Mouse (Mus musculus): ENCODE measurements at regions not wholly inside any gene's neighbourhood (a gene's known extent, or its start where the extent isn't known, plus 50 kb on each side); places are given as distances from the start of the nearest gene placed in this dataset.
A peak's percentile ranks its signal among the peaks of the same experiment; 100 is the strongest.

- no peaks in the 10 kb centered on the region for H3K36me3 ChIP-seq (ENCODE audit: control insufficient read depth, insufficient read depth, low read length, poor library complexity, severe bottlenecking)
- peaks cover 2% of the 10 kb centered on the region for H3K4me1 ChIP-seq (ENCODE audit: control insufficient read depth, insufficient read depth, low read length)
- no peaks in the 10 kb centered on the region for H3K27me3 ChIP-seq (ENCODE audit: control insufficient read depth, insufficient read depth, low read length, poor library complexity, severe bottlenecking)
- H3K9ac ChIP-seq (ENCODE audit: low read depth, poor library complexity, severe bottlenecking) = no peak overlapping the region
- TF ChIP-seq EP300 (IDR thresholded peaks at IDR 0.05; ENCODE audit: insufficient read depth, low read depth, low read length) = no peak
- H3K9me3 ChIP-seq (replicated peaks; ENCODE audit: control insufficient read depth, insufficient read depth, low read length, poor library complexity, severe bottlenecking) = no peaks in the 10 kb centered on the region
- 0 out of 2 replicates have a peak overlapping the region, but pooled peaks have one; percentile 15 for H3K4me3 ChIP-seq (ENCODE audit: low read depth, low read length)
- H3K27ac ChIP-seq (ENCODE audit: insufficient read depth, low read length) = no peak overlapping the region
These were observed 170.8 kb upstream of the Map3k1 start for GRCm38 (mm10) chr13:111979428-111980204.

DNA sequence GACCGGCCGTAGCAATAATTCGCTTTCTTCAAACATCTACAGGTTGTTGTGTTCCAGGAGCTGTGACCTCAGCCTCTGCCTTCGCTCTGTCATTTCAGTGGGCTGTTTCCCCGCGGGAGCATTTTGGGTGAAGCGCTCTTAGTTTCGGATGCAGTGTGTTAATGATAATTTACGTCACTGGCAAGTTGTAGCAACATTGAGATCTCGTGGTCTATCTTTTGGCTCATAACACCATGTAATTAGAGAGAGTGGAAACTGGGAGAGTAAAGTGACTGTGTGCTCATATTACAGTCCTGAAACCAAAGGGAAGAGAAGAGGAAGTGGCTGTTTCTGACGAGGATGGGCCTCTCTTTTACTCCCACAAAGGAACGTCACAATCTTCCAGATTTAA, 171.4 kb upstream of the Map3k1 start:
- no peak overlapping the region for H3K4me3 ChIP-seq (ENCODE audit: low read depth, low read length)
- TF ChIP-seq EP300 (IDR thresholded peaks at IDR 0.05; ENCODE audit: insufficient read depth, low read depth, low read length) (no peak), CTCF (IDR thresholded peaks at IDR 0.05; ENCODE audit: low read depth, low read length) (no peak), POLR2A (IDR thresholded peaks at IDR 0.05; ENCODE audit: insufficient read depth, low read length) (no peak)
- H3K27ac ChIP-seq (ENCODE audit: insufficient read depth, low read length) = no peak overlapping the region
- no peaks in the 10 kb centered on the region for H3K36me3 ChIP-seq (ENCODE audit: control insufficient read depth, insufficient read depth, low read length, poor library complexity, severe bottlenecking)
- no peaks in the 10 kb centered on the region for H3K9me3 ChIP-seq (replicated peaks; ENCODE audit: control insufficient read depth, insufficient read depth, low read length, poor library complexity, severe bottlenecking)
- peaks cover 2% of the 10 kb centered on the region for H3K4me1 ChIP-seq (ENCODE audit: control insufficient read depth, insufficient read depth, low read length)
- no peak overlapping the region for H3K9ac ChIP-seq (ENCODE audit: low read depth, poor library complexity, severe bottlenecking)
- no peaks in the 10 kb centered on the region for H3K27me3 ChIP-seq (ENCODE audit: control insufficient read depth, insufficient read depth, low read length, poor library complexity, severe bottlenecking)

- Histone ChIP-seq H3K4me1 (ENCODE audit: control insufficient read depth, insufficient read depth, low read length) (peaks cover 2% of the 10 kb centered on the region), H3K27ac (ENCODE audit: insufficient read depth, low read length) (no peak overlapping the region), H3K4me3 (ENCODE audit: low read depth, low read length) (no peak overlapping the region), H3K9me3 (replicated peaks; ENCODE audit: control insufficient read depth, insufficient read depth, low read length, poor library complexity, severe bottlenecking) (no peaks in the 10 kb centered on the region), H3K27me3 (ENCODE audit: control insufficient read depth, insufficient read depth, low read length, poor library complexity, severe bottlenecking) (no peaks in the 10 kb centered on the region), H3K36me3 (ENCODE audit: control insufficient read depth, insufficient read depth, low read length, poor library complexity, severe bottlenecking) (no peaks in the 10 kb centered on the region), H3K9ac (ENCODE audit: low read depth, poor library complexity, severe bottlenecking) (no peak overlapping the region)
- TF ChIP-seq CTCF (IDR thresholded peaks at IDR 0.05; ENCODE audit: low read depth, low read length) (no peak), EP300 (IDR thresholded peaks at IDR 0.05; ENCODE audit: insufficient read depth, low read depth, low read length) (no peak), POLR2A (IDR thresholded peaks at IDR 0.05; ENCODE audit: insufficient read depth, low read length) (no peak)
These were observed 172.3 kb upstream of the Map3k1 start for GRCm38 (mm10) chr13:111981103-111981502.

DNA sequence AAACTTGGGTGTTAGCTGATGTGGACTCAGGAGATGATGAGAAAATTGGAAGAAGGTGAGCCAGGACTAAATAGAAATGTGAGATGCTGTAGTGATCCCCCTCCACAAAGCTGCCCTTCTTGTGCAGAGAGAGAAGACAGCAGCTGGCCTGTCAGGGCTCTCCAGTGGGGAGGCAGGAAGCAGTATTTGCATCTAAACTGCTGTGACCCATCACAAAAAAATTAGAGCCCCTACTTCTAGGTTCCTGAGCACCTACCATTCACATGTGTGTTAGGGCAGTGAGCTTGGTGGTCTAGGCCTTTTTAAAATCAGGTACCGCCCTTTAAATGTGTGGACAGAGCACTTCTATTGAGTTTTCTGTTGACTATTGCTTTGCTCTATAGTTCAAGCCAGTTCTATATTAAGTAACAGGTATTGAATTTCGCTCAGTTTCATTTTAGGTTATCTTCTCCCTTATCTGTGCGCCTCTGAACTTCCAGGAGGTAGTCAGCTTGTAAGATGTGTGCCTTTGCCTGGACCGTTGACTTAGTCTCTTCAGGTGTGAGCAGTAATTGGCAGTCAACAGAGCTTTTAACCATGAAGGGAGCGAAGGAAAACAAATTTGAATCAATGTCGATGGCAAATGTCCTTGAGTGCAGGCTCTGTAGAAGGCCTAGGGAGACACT, 174.1 kb upstream of the Map3k1 start:
- Histone ChIP-seq H3K9me3 (replicated peaks; ENCODE audit: control insufficient read depth, insufficient read depth, low read length, poor library complexity, severe bottlenecking) (no peaks in the 10 kb centered on the region), H3K36me3 (ENCODE audit: control insufficient read depth, insufficient read depth, low read length, poor library complexity, severe bottlenecking) (no peaks in the 10 kb centered on the region), H3K4me1 (ENCODE audit: control insufficient read depth, insufficient read depth, low read length) (peaks cover 2% of the 10 kb centered on the region), H3K4me3 (ENCODE audit: low read depth, low read length) (no peak overlapping the region), H3K9ac (ENCODE audit: low read depth, poor library complexity, severe bottlenecking) (no peak overlapping the region), H3K27me3 (ENCODE audit: control insufficient read depth, insufficient read depth, low read length, poor library complexity, severe bottlenecking) (no peaks in the 10 kb centered on the region), H3K27ac (ENCODE audit: insufficient read depth, low read length) (no peak overlapping the region)
- TF ChIP-seq POLR2A (IDR thresholded peaks at IDR 0.05; ENCODE audit: insufficient read depth, low read length) (no peak), EP300 (IDR thresholded peaks at IDR 0.05; ENCODE audit: insufficient read depth, low read depth, low read length) (no peak), CTCF (IDR thresholded peaks at IDR 0.05; ENCODE audit: low read depth, low read length) (no peak)

DNA sequence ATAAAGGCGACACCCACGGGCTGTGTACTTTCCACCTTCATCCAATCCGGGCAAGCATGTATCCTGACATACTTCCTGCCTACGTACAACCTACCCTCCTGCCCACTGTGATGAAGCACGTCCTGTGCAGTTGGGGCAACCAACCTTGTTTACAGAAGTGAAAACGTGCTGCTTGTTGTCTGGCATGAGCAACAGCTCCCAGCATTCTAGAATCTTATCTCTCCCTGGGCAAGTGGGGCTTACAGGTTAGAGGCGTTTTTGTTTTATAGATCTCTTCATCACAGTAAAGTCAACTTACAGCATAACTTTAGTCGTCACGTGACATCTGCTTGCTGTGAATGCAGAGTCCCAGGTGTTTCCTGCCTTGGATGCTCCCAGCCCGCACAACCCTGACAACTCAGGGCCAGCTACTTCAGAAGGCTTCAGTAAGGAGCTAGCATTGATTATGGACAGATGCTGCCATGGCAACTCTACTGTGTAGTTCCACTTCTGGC, 175.3 kb upstream of the Map3k1 start:
- no peak overlapping the region for H3K9ac ChIP-seq (ENCODE audit: low read depth, poor library complexity, severe bottlenecking)
- H3K36me3 ChIP-seq (ENCODE audit: control insufficient read depth, insufficient read depth, low read length, poor library complexity, severe bottlenecking) = no peaks in the 10 kb centered on the region

DNA sequence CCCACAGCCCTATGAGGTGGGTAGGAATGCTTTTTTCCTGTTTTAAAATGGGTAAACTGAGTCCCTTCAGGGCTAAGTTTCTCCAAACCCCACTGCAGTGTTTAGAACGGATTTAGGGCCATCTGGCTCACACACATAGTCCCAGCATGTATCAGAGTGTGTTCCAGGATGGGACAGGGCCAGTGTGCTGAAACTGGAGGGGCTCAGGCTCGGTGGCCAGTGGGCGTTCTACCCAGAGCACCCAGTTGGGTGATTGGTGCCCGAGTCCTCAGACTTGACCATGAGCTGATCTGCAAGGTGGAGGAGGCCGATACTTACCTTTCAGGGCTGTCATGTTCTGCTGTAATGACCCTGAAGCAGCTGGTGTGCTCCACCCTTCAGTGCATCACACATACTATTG, 176.6 kb upstream of the Map3k1 start:
- H3K9ac ChIP-seq (ENCODE audit: low read depth, poor library complexity, severe bottlenecking) = no peak overlapping the region
- no peaks in the 10 kb centered on the region for H3K27me3 ChIP-seq (ENCODE audit: control insufficient read depth, insufficient read depth, low read length, poor library complexity, severe bottlenecking)
- H3K36me3 ChIP-seq (ENCODE audit: control insufficient read depth, insufficient read depth, low read length, poor library complexity, severe bottlenecking) = no peaks in the 10 kb centered on the region
- no peak overlapping the region for H3K4me3 ChIP-seq (ENCODE audit: low read depth, low read length)
- H3K9me3 ChIP-seq (replicated peaks; ENCODE audit: control insufficient read depth, insufficient read depth, low read length, poor library complexity, severe bottlenecking) = no peaks in the 10 kb centered on the region
- TF ChIP-seq CTCF (IDR thresholded peaks at IDR 0.05; ENCODE audit: low read depth, low read length) = no peak
- no peak for TF ChIP-seq POLR2A (IDR thresholded peaks at IDR 0.05; ENCODE audit: insufficient read depth, low read length)
- TF ChIP-seq EP300 (IDR thresholded peaks at IDR 0.05; ENCODE audit: insufficient read depth, low read depth, low read length) = no peak
- no peak overlapping the region for H3K27ac ChIP-seq (ENCODE audit: insufficient read depth, low read length)
- H3K4me1 ChIP-seq (ENCODE audit: control insufficient read depth, insufficient read depth, low read length) = no peaks in the 10 kb centered on the region

More for the DNA sequence above, 175.3 kb upstream of the Map3k1 start:
- Histone ChIP-seq H3K4me1 (ENCODE audit: control insufficient read depth, insufficient read depth, low read length) (peaks cover 2% of the 10 kb centered on the region), H3K27ac (ENCODE audit: insufficient read depth, low read length) (no peak overlapping the region), H3K4me3 (ENCODE audit: low read depth, low read length) (no peak overlapping the region), H3K9me3 (replicated peaks; ENCODE audit: control insufficient read depth, insufficient read depth, low read length, poor library complexity, severe bottlenecking) (no peaks in the 10 kb centered on the region), H3K27me3 (ENCODE audit: control insufficient read depth, insufficient read depth, low read length, poor library complexity, severe bottlenecking) (no peaks in the 10 kb centered on the region)
- TF ChIP-seq CTCF (IDR thresholded peaks at IDR 0.05; ENCODE audit: low read depth, low read length) (no peak), EP300 (IDR thresholded peaks at IDR 0.05; ENCODE audit: insufficient read depth, low read depth, low read length) (no peak), POLR2A (IDR thresholded peaks at IDR 0.05; ENCODE audit: insufficient read depth, low read length) (no peak)

Measured in ES-Bruce4 (cell line).